Mouse (Mus musculus): Measurements from ENCODE around the gene Dnajb12. TPM values are rescaled to one million over a fixed set of nuclear protein-coding genes. Genes with fewer than 3 reads are reported as not detected.

Dnajb12 gene
- polyA plus RNA-seq, 1 experiment from 2014 or later: 31.3 TPM

GRCm38 (mm10) chr10:59911561-59912198 is 32.3 kb downstream of the Dnajb12 start:
- Histone ChIP-seq H3K36me3 (ENCODE audit: control insufficient read depth, insufficient read depth, low read length) (no peaks in the 10 kb centered on the region), H3K4me3 (ENCODE audit: low read depth, low read length) (peak overlapping the region; percentile 16), H3K9ac (ENCODE audit: low read depth, low read length) (peak overlapping the region; percentile 52; the same call in 1 of the 2 replicates), H3K27me3 (ENCODE audit: control insufficient read depth, insufficient read depth, low read length) (peaks cover 7% of the 10 kb centered on the region; the same call in 1 of the 2 replicates), H3K4me1 (ENCODE audit: control insufficient read depth, insufficient read depth, low read length) (peaks cover 50% of the 10 kb centered on the region), H3K27ac (ENCODE audit: low read depth, low read length) (peak overlapping the region; percentile 37; the same call in 1 of the 2 replicates), H3K9me3 (replicated peaks; ENCODE audit: control insufficient read depth, low read length) (no peaks in the 10 kb centered on the region), H3K4me2 (peak overlapping the region; percentile 46)
- no peak for ATAC-seq (replicated peaks; ENCODE audit: insufficient number of reproducible peaks, low FRiP score, low TSS enrichment)
- WGBS (ENCODE audit: insufficient replicate concordance): 5% methylated on average over 25 of the region's 25 CpGs

DNA sequence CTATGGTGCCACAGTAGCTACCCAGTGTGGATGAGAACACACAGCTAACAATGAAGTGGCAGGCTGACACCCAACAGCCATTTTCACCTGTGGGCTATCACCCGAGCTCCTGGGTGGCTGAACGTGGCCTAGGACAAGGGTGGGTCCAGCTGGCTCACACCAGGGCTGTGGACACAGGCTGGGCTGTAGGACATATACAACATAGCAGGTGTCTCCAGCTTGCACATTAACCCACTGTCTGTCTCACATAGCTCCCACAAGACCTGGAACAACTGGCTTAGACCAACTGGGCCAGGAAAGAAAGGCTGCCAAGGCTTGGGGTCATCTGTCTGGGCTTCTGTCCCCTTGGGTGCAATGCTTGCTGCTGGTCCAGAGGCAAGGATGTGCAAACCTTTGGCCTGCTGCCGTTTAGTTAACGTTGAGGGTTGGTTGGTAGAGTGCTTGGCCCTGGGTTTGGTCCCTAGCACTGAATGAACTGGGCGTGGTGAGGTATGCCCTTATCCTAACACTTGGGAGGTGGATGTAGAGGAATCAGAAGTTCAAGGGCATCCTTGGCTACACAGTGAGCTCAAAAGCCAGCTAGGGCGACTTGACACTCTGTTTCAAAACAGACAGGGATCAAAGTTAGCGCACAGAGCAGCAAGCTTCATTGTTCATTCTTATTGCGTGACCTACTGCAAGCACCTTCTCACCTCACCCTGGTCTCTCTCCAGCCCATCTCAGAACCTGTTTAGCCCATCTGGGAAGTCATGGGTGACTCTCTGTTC is 36.0 kb downstream of the Dnajb12 start:
- Histone ChIP-seq H3K27ac (ENCODE audit: low read depth, low read length) (peak overlapping the region; percentile 87; the same call in 1 of the 2 replicates), H3K4me1 (ENCODE audit: control insufficient read depth, insufficient read depth, low read length) (peaks cover 34% of the 10 kb centered on the region), H3K9me3 (replicated peaks; ENCODE audit: control insufficient read depth, low read length) (no peaks in the 10 kb centered on the region), H3K9ac (ENCODE audit: low read depth, low read length) (0 out of 2 replicates have a peak overlapping the region, but pooled peaks have one; percentile 10), H3K27me3 (ENCODE audit: control insufficient read depth, insufficient read depth, low read length) (peaks cover 7% of the 10 kb centered on the region; the same call in 1 of the 2 replicates), H3K4me3 (ENCODE audit: low read depth, low read length) (no peak overlapping the region), H3K4me2 (no peak overlapping the region; the same call in 1 of the 2 replicates), H3K36me3 (ENCODE audit: control insufficient read depth, insufficient read depth, low read length) (no peaks in the 10 kb centered on the region)
- no peak for ATAC-seq (replicated peaks; ENCODE audit: insufficient number of reproducible peaks, low FRiP score, low TSS enrichment)
- 86% methylated on average over 8 of the region's 8 CpGs for WGBS (ENCODE audit: insufficient replicate concordance)

GRCm38 (mm10) chr10:59916159-59916558 is 36.8 kb downstream of the Dnajb12 start:
- Histone ChIP-seq H3K4me2 (peak overlapping the region; percentile 66), H3K27ac (ENCODE audit: low read depth, low read length) (peak overlapping the region; percentile 87), H3K9me3 (replicated peaks; ENCODE audit: control insufficient read depth, low read length) (no peaks in the 10 kb centered on the region), H3K36me3 (ENCODE audit: control insufficient read depth, insufficient read depth, low read length) (no peaks in the 10 kb centered on the region), H3K4me1 (ENCODE audit: control insufficient read depth, insufficient read depth, low read length) (peaks cover 38% of the 10 kb centered on the region), H3K27me3 (ENCODE audit: control insufficient read depth, insufficient read depth, low read length) (peaks cover 7% of the 10 kb centered on the region; the same call in 1 of the 2 replicates), H3K4me3 (ENCODE audit: low read depth, low read length) (peak overlapping the region; percentile 27), H3K9ac (ENCODE audit: low read depth, low read length) (peak overlapping the region; percentile 62)
- WGBS (ENCODE audit: insufficient replicate concordance): 3% methylated on average over 4 of the region's 4 CpGs
- ATAC-seq (replicated peaks; ENCODE audit: insufficient number of reproducible peaks, low FRiP score, low TSS enrichment): no peak

GRCm38 (mm10) chr10:59916649-59917048 is 37.3 kb downstream of the Dnajb12 start:
- WGBS (ENCODE audit: insufficient replicate concordance): 2% methylated on average over 10 of the region's 10 CpGs
- Histone ChIP-seq H3K9ac (ENCODE audit: low read depth, low read length) (peak overlapping the region; percentile 62), H3K4me3 (ENCODE audit: low read depth, low read length) (peak overlapping the region; percentile 27), H3K27me3 (ENCODE audit: control insufficient read depth, insufficient read depth, low read length) (peaks cover 6% of the 10 kb centered on the region; the same call in 1 of the 2 replicates), H3K9me3 (replicated peaks; ENCODE audit: control insufficient read depth, low read length) (no peaks in the 10 kb centered on the region), H3K4me2 (peak overlapping the region; percentile 66), H3K36me3 (ENCODE audit: control insufficient read depth, insufficient read depth, low read length) (no peaks in the 10 kb centered on the region), H3K4me1 (ENCODE audit: control insufficient read depth, insufficient read depth, low read length) (peaks cover 35% of the 10 kb centered on the region), H3K27ac (ENCODE audit: low read depth, low read length) (peak overlapping the region; percentile 87)
- peak; percentile 75 for ATAC-seq (replicated peaks; ENCODE audit: insufficient number of reproducible peaks, low FRiP score, low TSS enrichment)

DNA sequence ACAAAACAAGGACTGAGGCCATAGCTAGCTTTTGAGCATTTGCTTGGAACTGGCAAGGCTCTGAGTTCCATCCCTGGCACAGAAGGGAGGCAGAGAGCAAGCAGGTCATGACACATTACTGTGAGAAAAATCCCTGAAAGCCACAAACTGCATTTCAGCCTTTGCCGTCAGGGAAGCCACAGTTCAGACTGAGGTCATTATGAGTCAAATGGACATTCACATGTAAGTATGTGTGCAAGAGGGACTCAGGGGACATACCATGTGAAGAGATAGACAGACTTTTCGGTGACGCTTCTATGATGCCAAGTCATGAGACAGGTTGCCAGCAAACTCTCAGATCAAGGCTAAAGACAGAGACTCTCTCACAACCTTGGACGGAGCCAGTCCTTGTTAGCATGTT is 38.8 kb downstream of the Dnajb12 start:
- no peak for ATAC-seq (replicated peaks; ENCODE audit: insufficient number of reproducible peaks, low FRiP score, low TSS enrichment)
- no peak overlapping the region for H3K4me3 ChIP-seq (ENCODE audit: low read depth, low read length)
- H3K4me1 ChIP-seq (ENCODE audit: control insufficient read depth, insufficient read depth, low read length): peaks cover 34% of the 10 kb centered on the region
- no peak overlapping the region for H3K4me2 ChIP-seq
- H3K9ac ChIP-seq (ENCODE audit: low read depth, low read length): no peak overlapping the region
- H3K36me3 ChIP-seq (ENCODE audit: control insufficient read depth, insufficient read depth, low read length): no peaks in the 10 kb centered on the region
- H3K9me3 ChIP-seq (replicated peaks; ENCODE audit: control insufficient read depth, low read length): no peaks in the 10 kb centered on the region
- 85% methylated on average over 4 of the region's 4 CpGs for WGBS (ENCODE audit: insufficient replicate concordance)
- H3K27ac ChIP-seq (ENCODE audit: low read depth, low read length): no peak overlapping the region
- H3K27me3 ChIP-seq (ENCODE audit: control insufficient read depth, insufficient read depth, low read length): no peaks in the 10 kb centered on the region

GRCm38 (mm10) chr10:59919494-59920181 is 40.3 kb downstream of the Dnajb12 start:
- no peak overlapping the region for H3K4me2 ChIP-seq
- WGBS (ENCODE audit: insufficient replicate concordance): 38% methylated on average over 15 of the region's 15 CpGs
- H3K36me3 ChIP-seq (ENCODE audit: control insufficient read depth, insufficient read depth, low read length): no peaks in the 10 kb centered on the region
- no peak overlapping the region for H3K4me3 ChIP-seq (ENCODE audit: low read depth, low read length)
- H3K27me3 ChIP-seq (ENCODE audit: control insufficient read depth, insufficient read depth, low read length): no peaks in the 10 kb centered on the region
- peak overlapping the region; percentile 60; the same call in 1 of the 2 replicates for H3K27ac ChIP-seq (ENCODE audit: low read depth, low read length)
- no peak overlapping the region for H3K9ac ChIP-seq (ENCODE audit: low read depth, low read length)
- no peaks in the 10 kb centered on the region for H3K9me3 ChIP-seq (replicated peaks; ENCODE audit: control insufficient read depth, low read length)
- peaks cover 39% of the 10 kb centered on the region for H3K4me1 ChIP-seq (ENCODE audit: control insufficient read depth, insufficient read depth, low read length)
- ATAC-seq (replicated peaks; ENCODE audit: insufficient number of reproducible peaks, low FRiP score, low TSS enrichment): no peak

- Histone ChIP-seq H3K9me3 (replicated peaks; ENCODE audit: control insufficient read depth, low read length) (no peaks in the 10 kb centered on the region), H3K36me3 (ENCODE audit: control insufficient read depth, insufficient read depth, low read length) (no peaks in the 10 kb centered on the region), H3K27ac (ENCODE audit: low read depth, low read length) (peak overlapping the region; percentile 68), H3K4me2 (peak overlapping the region; percentile 85), H3K4me3 (ENCODE audit: low read depth, low read length) (peak overlapping the region; percentile 46), H3K9ac (ENCODE audit: low read depth, low read length) (peak overlapping the region; percentile 71), H3K27me3 (ENCODE audit: control insufficient read depth, insufficient read depth, low read length) (no peaks in the 10 kb centered on the region), H3K4me1 (ENCODE audit: control insufficient read depth, insufficient read depth, low read length) (peaks cover 35% of the 10 kb centered on the region)
- 31% methylated on average over 7 of the region's 7 CpGs for WGBS (ENCODE audit: insufficient replicate concordance)
- no peak for ATAC-seq (replicated peaks; ENCODE audit: insufficient number of reproducible peaks, low FRiP score, low TSS enrichment)
These were observed 41.1 kb downstream of the Dnajb12 start for GRCm38 (mm10) chr10:59920485-59920809.

DNA sequence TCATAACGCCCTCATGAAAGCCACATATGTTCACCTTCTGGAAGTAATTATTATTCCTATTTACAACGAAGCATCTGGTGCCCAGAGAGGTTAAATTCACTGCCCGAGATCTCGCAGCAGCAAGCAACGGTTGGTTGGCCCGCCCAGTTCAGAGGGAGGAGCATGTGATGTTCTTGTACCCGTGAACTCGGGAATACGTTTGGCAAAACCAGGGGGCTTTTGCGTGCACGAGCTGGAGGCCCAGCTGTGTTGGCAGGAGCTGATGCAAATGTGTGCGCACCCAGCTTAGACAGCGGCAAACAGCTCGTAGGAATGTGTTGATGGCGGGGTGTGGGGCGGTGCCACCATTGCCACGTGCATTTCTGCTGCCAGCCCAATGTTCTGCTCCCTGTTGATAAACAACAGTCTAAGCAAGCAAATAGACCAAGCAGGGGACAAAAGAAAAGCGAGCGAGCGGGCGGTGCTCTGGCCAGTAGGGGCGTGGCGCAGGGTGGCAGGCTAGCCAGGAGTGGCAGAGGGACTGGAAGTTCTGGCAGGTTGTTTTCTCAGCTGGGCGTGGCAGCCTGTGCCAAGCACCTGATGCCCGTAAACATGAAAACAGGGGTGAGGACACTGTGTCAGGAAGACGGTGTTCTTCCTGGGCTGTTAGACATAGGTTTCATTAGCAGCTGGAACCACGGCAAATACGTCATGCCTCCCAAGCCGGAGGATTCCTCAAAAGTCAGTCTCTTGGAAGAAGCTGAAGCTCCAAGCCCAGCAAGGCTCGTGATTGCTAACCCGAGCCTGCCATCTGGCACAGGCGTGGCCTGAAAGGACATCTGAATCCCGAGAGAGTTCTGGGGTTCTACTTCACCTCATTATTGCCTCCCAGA is 41.7 kb downstream of the Dnajb12 start:
- Histone ChIP-seq H3K9ac (ENCODE audit: low read depth, low read length) (peak overlapping the region; percentile 71), H3K4me3 (ENCODE audit: low read depth, low read length) (peak overlapping the region; percentile 46), H3K9me3 (replicated peaks; ENCODE audit: control insufficient read depth, low read length) (no peaks in the 10 kb centered on the region), H3K27me3 (ENCODE audit: control insufficient read depth, insufficient read depth, low read length) (no peaks in the 10 kb centered on the region), H3K4me2 (peak overlapping the region; percentile 85), H3K27ac (ENCODE audit: low read depth, low read length) (peak overlapping the region; percentile 68), H3K36me3 (ENCODE audit: control insufficient read depth, insufficient read depth, low read length) (no peaks in the 10 kb centered on the region), H3K4me1 (ENCODE audit: control insufficient read depth, insufficient read depth, low read length) (peaks cover 30% of the 10 kb centered on the region)
- no peak for ATAC-seq (replicated peaks; ENCODE audit: insufficient number of reproducible peaks, low FRiP score, low TSS enrichment)
- WGBS (ENCODE audit: insufficient replicate concordance): 6% methylated on average over 33 of the region's 33 CpGs

Measured in heart, embryonic 11.5 days (tissue).